Mouse (Mus musculus) lung, postnatal 0 days (tissue): ENCODE results near the gene Ryk.

Experiments used
- CTCF ChIP-seq: IDR thresholded peaks from 2 replicates; pipeline ENCODE4 v1.5.1; 2016; ENCODE audit warnings: antibody characterized with exemption, mild to moderate bottlenecking
- EP300 ChIP-seq: IDR thresholded peaks from 2 replicates; pipeline ENCODE4 v1.6.1; 2016; ENCODE audit warnings: antibody characterized with exemption, mild to moderate bottlenecking, control low read depth

GRCm38 (mm10) chr9:102946469-102947015 is 111.8 kb downstream of the Ryk start:
- TF ChIP-seq CTCF (no peak), EP300 (no peak)
